Mouse (Mus musculus): Measurements from ENCODE around the gene Chsy1. TPM values are rescaled to one million over a fixed set of nuclear protein-coding genes. Genes with fewer than 3 reads are reported as not detected.

Gene Chsy1
- total RNA-seq, 2 experiments from 2014 or later = 15.0 to 18.5 TPM

DNA sequence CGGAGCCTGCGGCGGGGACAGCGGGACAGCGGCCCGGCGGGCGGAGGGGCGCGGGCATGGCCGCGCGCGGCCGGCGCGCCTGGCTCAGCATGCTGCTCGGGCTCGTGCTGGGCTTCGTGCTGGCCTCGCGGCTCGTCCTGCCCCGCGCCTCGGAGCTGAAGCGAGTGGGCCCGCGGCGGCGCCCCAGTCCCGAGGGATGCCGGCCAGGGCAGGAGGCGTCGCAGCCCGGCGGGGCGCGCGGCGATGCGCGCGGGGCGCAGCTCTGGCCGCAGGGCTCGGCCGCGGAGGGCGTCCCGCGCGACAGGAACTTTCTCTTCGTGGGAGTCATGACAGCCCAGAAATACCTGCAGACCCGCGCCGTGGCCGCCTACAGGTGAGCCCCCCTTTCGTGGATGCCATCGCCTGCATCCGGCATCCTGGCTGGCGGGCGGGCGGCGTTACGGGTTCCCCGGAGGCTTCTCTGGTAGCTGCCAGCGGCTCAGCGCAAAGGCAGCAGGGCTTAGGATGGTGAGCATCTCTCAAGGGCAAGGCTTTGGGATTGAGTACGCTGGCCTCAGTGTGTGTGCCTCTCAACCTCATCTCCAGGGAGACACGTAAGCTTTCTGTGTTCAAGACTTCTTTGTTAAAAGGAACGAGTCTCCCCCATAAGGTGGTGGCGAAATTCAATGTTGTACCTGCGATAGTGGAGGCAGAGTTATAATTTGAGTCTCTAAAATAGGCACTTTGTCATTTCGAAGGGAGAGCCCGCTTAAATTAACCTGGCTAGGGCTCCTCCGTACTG lies 730 bp downstream of the Chsy1 start:
- peak; percentile 42 to 63 for DNase-seq

DNA sequence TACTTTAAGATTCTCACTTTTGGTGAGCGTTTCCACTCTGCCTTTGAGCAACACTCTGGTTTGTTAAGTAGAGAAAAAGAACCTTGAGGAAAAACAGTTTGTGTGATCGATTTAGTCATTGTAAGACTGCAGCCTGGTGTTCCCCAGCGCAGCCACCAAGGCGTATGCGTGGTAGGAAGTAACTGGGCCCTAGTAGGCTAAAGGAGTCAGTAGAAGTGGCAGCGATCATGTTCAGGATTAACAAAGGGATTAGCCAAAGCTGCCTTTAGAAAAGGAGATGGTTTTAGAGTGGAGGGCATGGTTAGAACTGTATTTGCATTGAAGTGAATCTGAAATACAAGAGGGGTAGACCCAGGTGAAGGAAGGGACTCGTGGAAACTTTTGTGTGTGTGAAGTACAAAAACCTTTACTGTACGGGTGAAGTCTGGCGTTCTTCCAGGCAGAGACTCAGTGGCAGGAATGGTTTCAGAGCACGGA lies 1.4 kb downstream of the Chsy1 start:
- no peak for DNase-seq

DNA sequence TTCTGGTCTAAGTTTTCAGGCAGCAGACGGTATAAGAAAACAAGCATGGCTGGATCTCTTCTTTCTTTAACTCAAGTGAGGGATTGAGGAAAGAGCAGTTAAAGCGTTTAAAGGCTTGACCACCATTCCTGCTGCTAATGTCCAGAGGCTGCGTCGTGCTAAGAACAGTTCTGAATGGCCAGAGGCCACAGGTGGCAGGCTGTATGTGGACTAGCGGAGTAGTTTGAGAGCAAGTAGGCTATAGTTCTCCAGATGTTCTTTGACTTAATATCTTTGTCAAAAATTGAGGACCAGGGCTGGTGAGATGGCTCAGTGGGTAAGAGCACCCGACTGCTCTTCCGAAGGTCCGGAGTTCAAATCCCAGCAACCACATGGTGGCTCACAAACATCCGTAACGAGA lies 1.9 kb downstream of the Chsy1 start:
- DNase-seq = no peak

DNA sequence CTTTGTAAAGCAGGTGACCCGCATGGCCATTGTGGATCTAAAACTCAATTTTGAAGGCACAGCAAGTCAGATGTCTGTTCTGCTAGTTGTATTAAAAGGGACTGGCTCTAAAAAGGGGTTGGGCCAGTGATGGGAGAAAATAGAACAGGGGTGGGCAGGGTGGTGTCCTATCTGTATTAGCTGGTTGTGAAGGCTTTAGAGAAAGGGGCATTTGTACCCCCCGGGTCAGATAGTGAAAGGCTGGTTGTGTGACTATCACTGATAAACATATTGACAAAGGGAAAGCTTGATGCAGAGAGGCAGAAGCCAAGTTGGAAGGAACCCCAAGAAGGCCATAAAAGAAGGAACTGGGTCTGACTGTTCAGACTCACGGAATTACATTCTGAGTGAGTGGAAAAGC lies 4.2 kb downstream of the Chsy1 start:
- DNase-seq = no peak

DNA sequence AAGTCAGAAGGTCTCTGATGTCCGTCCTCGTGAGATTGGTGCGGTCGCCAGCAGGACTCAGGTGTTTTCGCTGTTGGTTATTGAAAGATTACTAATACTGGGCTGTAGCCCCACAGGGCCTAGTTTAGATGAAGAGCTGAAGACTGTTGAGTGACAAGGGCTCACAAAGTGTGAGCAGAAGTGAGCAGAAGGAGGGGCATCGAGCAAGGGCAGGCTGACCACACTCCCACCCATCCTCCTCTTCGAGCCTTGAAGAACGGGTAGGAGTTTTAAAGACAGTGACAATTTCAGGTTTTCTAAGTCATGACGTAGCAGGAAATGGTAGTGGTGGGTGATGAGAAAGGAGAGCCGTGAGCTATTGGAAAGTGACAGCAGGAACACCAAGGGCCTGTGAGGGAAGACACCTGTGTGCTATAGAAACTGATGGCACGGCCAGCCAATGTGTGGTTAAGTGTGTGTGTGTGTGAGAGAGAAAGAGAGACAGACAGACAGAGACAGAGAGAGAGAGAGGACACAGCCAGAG lies 6.6 kb downstream of the Chsy1 start:
- no peak for DNase-seq

DNA sequence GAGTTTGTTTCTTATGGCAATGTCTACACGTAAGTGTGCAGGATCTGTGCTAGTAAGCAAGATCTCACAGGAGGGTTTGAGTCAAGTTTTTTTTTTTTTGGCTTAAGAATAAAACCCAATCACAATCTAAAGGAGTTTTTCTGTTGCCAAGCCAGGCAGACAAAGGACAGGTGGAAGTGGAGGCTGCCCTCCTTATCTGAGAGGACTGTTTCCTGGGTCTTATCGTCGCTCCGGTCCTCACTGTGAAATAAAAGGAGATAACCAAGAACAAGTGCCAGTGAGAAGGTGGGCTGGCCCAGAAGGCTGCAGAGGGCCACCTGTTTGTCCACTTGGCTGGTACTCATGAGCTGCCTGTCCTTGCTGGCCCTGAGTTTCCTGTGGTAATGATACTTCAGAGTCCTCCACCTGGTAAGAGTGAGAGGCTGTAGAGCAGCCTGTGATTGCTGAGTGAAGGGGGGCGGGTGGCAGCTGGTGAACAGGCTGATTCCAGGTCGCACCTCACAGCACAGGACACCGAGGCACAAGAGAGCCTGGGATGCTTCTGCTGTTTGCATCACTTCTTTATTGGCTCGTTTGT lies 7.7 kb downstream of the Chsy1 start:
- DNase-seq = no peak

DNA sequence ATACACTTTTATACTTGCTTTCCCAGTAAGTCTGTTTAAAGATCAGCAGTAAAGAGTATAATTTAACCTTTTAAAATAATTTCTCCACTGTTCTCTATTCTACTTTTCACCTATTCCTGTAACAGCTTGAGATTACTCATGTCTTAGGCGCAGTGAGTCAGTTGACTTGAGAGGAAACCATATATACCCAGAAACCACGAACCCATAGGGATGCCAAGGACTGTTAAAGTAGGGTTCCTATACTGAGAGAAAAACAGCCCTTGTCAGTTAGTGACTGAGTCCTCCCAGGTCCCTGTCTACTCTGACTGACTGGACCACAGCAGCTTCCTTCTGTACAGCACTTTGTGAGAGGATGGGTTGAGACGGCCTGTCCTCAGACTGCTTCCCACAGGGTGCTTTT lies 8.7 kb downstream of the Chsy1 start:
- DNase-seq = no peak

DNA sequence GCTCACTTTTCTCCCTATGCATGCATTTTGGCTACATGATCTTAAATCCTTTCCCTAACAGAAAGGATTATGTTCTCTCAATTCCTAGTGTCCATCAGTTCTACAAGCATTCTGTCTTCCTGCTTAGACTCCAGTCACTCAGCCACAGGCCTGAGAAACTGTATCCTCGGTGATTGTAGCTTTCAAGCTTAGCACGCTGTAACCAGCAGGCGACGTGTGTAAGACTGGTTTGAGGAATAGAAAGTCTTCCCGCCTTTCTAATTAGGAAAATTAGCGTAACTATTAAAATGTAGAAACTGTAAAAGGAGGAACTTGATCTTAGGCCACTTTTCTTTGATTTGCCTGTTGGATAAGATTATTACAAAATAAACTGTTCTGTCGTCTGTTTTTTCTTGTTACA lies 9.5 kb downstream of the Chsy1 start:
- no peak for DNase-seq

DNA sequence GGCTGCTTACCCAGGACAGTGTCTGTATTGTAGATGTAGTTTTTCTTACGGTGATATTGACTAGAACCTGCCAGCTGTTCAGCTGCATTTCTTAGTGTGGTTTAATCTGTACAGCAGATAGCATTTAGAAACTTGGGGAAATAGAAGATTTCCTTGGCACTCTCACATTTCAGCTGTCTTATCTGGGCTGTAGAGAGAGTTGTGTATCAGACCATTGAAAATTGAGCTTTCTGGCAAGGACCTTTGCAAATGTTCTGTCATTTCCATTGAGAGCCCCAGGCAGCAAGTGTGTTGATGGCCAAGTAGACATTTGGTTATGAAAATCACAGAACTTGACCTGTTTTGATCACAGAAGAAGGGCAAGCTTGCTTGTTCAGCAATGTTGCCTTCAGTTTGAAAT lies 10.8 kb downstream of the Chsy1 start:
- no peak for DNase-seq

DNA sequence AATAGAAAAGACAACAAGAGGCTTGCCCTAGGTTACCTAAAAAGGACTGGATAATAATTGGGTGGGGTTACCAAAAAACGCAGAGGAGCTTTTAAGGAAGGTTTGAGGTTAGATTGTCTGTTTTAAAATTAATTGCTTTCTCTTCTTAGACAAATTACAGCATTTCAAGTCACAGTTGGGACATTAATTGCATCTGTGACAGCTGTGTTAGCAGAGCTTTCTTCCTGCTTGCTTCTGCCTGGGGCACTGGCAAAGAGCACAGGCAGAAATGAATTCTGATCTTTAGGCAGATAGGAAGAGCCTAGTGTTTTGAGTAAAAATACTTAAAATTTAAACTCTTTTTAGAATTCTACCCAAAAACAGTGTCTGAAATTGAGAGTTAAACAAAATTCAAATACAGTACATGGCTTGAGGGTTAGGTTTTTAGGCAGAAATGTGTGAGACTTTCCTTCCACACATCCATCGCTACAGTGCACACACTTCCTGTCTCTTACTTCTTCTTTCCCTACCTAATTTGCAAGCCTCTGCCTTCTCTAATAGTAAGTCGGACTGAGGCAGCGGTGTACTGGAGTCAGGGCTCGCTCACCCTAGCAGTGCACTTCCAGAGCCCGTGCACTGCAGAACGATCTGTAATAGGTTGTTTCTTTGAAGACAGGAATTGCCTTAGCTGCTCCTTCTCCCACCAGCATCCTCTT lies 11.5 kb downstream of the Chsy1 start:
- DNase-seq = no peak

DNA sequence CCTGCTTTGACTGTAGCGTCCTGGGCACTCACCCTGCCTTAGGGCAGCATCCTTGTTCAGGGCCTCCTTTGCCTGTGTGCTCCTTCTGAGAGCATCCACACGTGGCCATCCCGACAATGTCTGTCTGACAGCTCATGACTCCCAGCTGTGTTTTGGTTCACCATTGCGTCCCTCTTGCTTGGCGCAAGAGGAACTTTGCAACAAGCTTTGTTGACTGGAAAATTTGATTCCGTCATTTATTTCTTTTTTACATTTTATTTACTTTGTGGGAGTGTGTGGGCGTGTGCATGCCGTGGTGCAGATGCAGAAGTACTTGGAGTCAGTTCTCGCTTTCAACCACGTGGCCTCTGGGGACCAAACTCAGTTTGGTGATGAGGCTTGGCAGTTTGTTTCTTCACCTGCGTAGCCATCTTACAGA lies 15.2 kb downstream of the Chsy1 start:
- no peak for DNase-seq

DNA sequence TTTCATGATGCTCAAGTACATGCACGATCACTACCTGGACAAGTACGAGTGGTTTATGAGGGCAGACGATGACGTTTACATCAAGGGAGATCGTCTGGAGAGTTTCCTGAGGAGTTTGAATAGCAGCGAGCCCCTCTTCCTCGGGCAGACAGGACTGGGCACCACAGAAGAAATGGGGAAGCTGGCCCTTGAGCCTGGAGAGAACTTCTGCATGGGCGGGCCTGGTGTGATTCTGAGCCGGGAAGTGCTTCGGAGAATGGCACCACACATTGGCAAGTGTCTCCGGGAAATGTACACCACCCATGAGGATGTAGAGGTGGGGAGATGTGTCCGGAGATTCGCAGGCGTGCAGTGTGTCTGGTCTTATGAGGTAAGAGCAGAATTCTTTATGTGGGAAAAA lies 16.1 kb downstream of the Chsy1 start:
- peak in 1 of 2 experiments; percentile 16 for DNase-seq

DNA sequence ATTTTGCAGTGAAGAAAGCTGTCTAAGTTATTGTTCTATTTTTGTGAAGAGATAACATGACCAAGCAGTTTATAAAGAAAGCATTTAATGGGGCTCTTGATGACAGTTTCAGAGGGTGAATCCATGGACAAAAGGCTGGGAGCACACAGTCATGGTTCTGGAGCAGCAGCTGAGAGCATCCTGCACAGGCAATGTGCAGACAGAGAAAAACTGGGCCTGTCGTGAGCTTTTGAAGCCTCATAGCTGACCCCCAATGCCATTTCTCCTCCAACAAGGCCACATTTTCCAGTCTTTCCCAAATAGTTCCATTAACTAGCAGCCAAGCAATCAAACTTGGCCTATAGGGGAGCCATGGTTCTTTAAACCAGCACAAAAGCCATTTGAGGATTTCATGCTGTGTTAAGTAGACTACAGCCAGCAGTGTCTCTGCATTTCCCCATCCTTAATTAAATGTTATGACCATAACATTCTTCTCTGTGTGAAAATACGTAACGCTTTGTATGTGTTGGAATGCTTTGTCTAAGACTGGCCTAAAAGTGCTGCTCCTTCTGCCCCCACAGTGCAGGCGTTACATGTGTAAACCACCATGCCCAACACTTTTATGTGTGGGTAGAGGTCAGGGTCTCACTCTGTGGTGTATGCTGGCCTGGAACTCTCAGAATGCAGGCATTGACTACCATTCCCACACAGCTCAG lies 18.8 kb downstream of the Chsy1 start:
- no peak for DNase-seq

DNA sequence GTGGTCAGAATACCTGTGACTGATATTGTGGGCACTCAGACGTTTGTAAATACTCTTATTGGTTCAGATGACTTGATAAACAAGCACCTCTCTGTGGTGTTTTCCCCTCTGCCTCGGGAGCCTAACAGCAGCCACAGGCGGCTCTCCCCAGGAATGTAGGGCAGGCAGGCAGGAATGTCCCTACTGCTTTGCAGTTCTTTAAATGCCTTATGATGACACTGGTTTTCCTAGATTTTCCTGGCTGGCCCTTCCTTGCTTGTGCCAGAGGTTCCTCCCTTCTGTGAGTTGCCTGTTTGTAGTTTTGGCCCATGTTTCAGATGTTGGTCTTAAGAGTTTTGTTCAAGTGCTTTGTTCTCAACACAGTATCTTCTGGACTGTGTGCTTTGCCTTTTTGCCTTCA lies 19.5 kb downstream of the Chsy1 start:
- DNase-seq = no peak

DNA sequence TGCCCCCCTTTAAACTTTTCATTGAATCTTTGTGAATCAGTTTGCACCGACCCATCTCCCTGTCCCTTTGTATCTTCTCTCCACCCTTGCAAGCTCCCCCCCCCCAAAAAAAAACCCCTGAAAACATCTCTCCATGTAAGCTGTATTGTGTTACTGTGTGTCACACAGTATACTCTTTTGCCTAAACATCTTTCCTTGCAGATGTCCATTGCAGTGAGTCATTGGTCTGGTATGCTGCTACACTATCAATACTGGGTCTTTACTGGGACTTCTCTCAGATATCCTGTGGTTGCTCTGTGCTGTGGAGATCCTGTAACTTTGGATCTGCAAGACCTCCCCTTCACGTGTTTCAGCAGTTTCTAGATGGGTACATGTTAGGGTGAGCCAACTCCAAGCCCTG lies 21.0 kb downstream of the Chsy1 start:
- no peak for DNase-seq

DNA sequence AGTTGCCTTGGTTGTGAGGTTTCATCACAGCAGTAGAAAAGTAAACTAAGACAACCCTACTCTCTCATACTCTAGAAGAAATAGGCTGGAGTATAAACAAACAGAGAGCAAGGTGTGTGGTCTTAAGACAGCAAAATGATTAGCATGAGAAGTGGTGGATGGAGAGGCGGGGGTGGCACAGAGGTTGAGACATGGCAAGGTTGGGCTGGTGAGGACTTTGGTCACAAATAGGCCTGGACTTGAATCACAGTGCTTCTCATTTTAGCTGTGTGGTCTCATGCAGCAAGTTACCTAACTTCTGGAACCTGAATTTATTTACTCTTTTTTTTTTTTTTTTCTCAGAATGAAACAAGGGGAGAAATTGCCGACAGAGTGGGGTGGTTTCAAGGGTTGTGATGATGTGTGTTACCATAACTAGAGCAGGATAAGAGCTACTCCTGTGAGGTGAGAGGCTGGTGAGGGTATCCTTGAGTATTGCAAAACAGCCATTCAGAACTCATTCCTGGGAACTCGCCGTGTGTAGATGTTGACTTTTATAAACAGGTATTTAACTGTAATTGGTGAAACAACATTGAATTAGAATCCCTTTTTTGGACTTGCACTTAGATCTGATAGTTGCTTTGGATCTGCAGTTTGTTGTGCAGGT lies 22.6 kb downstream of the Chsy1 start:
- DNase-seq = no peak

DNA sequence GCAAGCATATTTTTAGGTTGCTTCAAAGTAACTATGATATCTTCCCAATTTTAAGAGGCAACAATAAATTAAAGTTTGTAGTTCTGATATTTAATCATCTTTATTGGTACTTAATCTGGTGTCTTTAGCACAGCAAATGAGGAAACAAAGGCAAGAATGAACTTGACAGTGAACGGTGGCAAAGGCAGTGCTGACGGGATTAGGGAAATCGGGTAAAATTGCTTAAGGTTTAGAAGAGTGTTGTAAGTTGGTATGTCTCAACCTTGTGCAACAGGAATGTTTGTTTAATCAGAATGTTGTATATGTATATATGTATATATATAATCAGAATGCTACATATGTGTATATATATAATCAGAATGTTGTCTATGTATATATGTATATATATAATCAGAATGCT lies 24.8 kb downstream of the Chsy1 start:
- DNase-seq = no peak

DNA sequence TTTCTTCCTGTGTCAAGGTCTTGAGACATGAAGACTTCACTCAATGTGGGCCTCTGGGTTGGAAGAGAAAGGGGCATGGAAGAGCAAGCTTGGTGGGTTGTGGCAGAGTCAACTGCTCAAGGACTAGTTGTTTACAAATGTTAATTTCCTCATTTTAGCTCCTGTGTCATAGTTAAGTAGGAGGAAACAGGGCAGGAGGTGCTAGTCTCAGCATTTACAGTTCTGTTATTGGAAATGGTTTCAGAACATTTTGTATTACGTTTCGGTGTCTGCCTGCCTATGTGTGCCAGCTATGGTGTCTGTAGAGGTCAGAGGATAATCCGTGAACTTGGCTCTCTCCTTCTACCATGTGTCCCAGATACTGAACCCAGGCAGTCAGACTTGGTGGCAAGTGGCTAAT lies 26.3 kb downstream of the Chsy1 start:
- no peak for DNase-seq

DNA sequence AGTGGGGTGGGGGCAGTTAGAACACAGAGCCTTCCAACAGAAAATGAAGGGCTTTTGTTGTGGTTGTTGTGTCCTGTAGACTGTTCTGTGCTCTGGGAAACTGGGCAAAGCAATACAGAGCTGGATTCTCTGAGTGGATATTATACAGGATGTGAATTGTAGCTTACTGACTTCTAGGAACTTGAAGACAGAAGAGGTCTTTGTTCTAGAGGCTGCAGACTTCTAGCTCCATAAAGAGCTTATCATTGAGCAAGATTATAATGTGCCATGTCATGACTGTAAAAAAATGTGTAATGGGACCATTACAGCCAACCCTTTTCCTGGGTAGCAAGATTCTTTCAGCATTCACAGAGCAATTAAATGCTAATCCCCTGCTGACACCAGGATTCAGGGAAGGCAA lies 26.9 kb downstream of the Chsy1 start:
- DNase-seq = no peak

DNA sequence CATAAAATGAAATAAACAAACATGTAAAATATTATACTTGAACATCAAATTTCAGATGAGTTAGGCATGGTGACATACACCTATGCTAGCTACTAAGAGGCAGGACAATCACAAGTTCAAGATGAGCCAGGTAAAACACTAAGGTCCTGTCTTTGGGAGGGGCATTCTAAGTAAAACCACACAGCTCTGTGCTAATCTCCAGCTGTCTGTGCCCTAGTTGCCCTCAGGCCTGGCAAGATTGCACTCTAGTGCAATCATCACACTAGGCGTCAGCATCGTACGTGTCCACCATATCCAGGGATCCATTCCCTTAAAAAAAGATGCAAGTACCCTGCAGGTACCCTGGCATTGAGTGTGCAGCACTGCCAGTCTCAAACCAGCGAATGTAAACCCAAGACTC lies 28.0 kb downstream of the Chsy1 start:
- no peak for DNase-seq

DNA sequence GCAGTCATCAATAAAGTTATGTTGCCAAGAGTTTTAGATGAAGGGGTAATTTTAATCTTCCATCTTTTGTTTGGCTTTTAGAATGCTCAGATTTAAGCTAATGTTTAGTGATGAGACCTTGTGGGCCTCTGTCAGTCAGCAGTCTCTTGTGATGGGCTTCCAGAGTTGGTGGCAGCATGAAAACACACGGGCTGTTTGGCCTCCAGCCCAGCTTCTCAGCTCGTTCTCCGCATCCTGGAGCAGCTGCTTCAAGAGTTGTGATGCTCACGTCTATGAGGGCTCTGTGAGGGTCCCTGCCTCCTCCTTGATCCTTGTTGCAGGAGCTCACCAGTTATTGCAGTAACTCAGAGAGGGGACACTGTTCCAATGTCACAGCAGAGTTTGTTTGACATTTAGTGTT lies 29.0 kb downstream of the Chsy1 start:
- DNase-seq = no peak

DNA sequence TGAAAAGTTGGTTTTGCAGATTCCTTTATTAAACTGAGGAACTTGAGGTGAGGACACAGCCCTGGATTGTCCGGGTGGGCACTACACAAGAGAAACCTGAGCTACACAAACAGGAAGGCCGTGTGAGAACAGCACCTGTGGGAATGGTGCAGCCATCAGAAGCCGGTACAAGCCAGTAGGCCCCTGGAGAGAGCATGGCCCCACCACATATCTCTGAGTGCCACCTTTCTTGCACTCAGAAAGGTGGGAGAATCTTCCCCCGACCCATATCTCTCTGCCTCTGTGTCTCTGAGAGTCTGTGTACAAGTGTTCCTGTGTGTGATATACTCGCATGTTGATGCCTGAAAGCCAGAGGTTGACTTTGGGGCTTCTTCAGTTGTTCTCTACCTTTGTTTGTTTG lies 29.6 kb downstream of the Chsy1 start:
- DNase-seq = no peak

All from adrenal gland, postnatal 36 days (tissue).